Mouse (Mus musculus) CH12.LX (cell line): ENCODE data around the gene Aste1. TPM values are rescaled to one million over a fixed set of nuclear protein-coding genes. Genes with fewer than 3 reads are reported as not detected.

Experiments used
- DNase-seq: peaks from one replicate; pipeline ENCODE4 v3.0.0-alpha.2; 2013; ENCODE audit errors: extremely low read depth
- H3K27ac ChIP-seq: 2 replicates; pipeline ENCODE4 v1.5.1; 2012; ENCODE audit warnings: low read depth, mild to moderate bottlenecking, control low read depth, moderate library complexity; ENCODE audit not compliant: insufficient read depth
- H3K27me3 ChIP-seq: replicated peaks from 2 replicates; pipeline ENCODE3; 2012; ENCODE audit warnings: inconsistent platforms
- H3K36me3 ChIP-seq, 2 experiments: replicated peaks in 1 of 2; 2 replicates each; pipeline versions ENCODE3 to v1.6.1; 2012; ENCODE audit warnings: inconsistent platforms in 1 of 2, low read length in 1 of 2, mild to moderate bottlenecking in 1 of 2, mixed read lengths in 1 of 2, moderate library complexity in 1 of 2; ENCODE audit not compliant: control insufficient read depth in 1 of 2, insufficient read depth in 1 of 2
- H3K4me1 ChIP-seq, 2 experiments: 2 replicates each; pipeline ENCODE4 v1.6.1; 2012; ENCODE audit warnings: inconsistent platforms in 1 of 2, moderate library complexity in 1 of 2; ENCODE audit not compliant: insufficient read depth in 2 of 2, control insufficient read depth in 1 of 2
- H3K4me2 ChIP-seq: 2 replicates; pipeline ENCODE4 v1.6.1; 2012; ENCODE audit warnings: low read depth, mild to moderate bottlenecking, control low read depth; ENCODE audit not compliant: poor library complexity, insufficient read depth, severe bottlenecking
- H3K4me3 ChIP-seq, 3 experiments: fragments of 150-350 bp in 1 of 3; sonication (generic) in 1 of 3; replicated peaks in 1 of 3; 2 replicates each; pipeline versions ENCODE3 to v1.5.1; 2011 to 2012; ENCODE audit warnings: low read depth in 2 of 3, low read length in 2 of 3, mild to moderate bottlenecking in 2 of 3, moderate library complexity in 2 of 3, control low read depth in 1 of 3, improper control_type of control experiment in 1 of 3, inconsistent platforms in 1 of 3, mixed read lengths in 1 of 3; ENCODE audit not compliant: poor library complexity in 1 of 3
- H3K79me2 ChIP-seq: replicated peaks from 2 replicates; pipeline ENCODE4 v1.6.1; 2012; ENCODE audit warnings: mild to moderate bottlenecking, moderate library complexity; ENCODE audit not compliant: control insufficient read depth, poor library complexity, insufficient read depth, severe bottlenecking; ENCODE audit errors: extremely low read depth
- H3K9ac ChIP-seq: 2 replicates; pipeline ENCODE4 v1.6.1; 2012; ENCODE audit warnings: low read depth, mild to moderate bottlenecking, control low read depth, moderate library complexity; ENCODE audit not compliant: insufficient read depth
- H3K9me3 ChIP-seq: replicated peaks from 2 replicates; pipeline ENCODE3; 2012; ENCODE audit warnings: low read length, inconsistent platforms, mixed read lengths
- CHD1 ChIP-seq: IDR thresholded peaks from 2 replicates; pipeline ENCODE4 v1.6.1; 2012; ENCODE audit warnings: low read depth, low read length, improper control_type of control experiment, inconsistent platforms
- JUN ChIP-seq: IDR thresholded peaks from 2 replicates; pipeline ENCODE4 v1.6.1; 2011; ENCODE audit warnings: low read depth, mild to moderate bottlenecking, low read length, improper control_type of control experiment, moderate library complexity; ENCODE audit not compliant: insufficient read depth
- JUND ChIP-seq: conservative IDR thresholded peaks from 2 replicates; pipeline ENCODE4 v1.6.1; 2011; ENCODE audit warnings: low read depth, low read length, improper control_type of control experiment
- KAT2A ChIP-seq: IDR thresholded peaks from 2 replicates; pipeline ENCODE4 v1.6.1; 2012; ENCODE audit warnings: low read length, improper control_type of control experiment, inconsistent platforms; ENCODE audit not compliant: insufficient replicate concordance
- MAFK ChIP-seq: IDR thresholded peaks from 2 replicates; pipeline ENCODE4 v1.6.1; 2011; ENCODE audit warnings: low read length, improper control_type of control experiment; ENCODE audit not compliant: insufficient replicate concordance
- MEF2A ChIP-seq: IDR thresholded peaks from 2 replicates; pipeline ENCODE4 v1.6.1; 2014; ENCODE audit warnings: low read depth, mild to moderate bottlenecking, inconsistent platforms, low read length, improper control_type of control experiment, borderline replicate concordance
- MYC ChIP-seq: IDR thresholded peaks from 2 replicates; pipeline ENCODE4 v1.6.1; 2011; ENCODE audit warnings: low read depth, mild to moderate bottlenecking, improper control_type of control experiment, low read length
- PAX5 ChIP-seq: IDR thresholded peaks from 2 replicates; pipeline ENCODE4 v1.6.1; 2012; ENCODE audit warnings: low read length, inconsistent platforms, mixed read lengths
- TCF12 ChIP-seq: IDR thresholded peaks from 2 replicates; pipeline ENCODE4 v1.6.1; 2014; ENCODE audit warnings: low read depth, mild to moderate bottlenecking, inconsistent platforms, low read length, improper control_type of control experiment
- USF1 ChIP-seq: IDR thresholded peaks from 2 replicates; pipeline ENCODE4 v1.6.1; 2014; ENCODE audit warnings: low read depth, mild to moderate bottlenecking, inconsistent platforms, low read length, improper control_type of control experiment
- USF2 ChIP-seq: conservative IDR thresholded peaks from 2 replicates; pipeline ENCODE4 v1.6.1; 2011; ENCODE audit warnings: low read depth, low read length, improper control_type of control experiment
- ZKSCAN1 ChIP-seq: IDR thresholded peaks from 2 replicates; pipeline ENCODE4 v1.6.1; 2012; ENCODE audit warnings: low read depth, inconsistent platforms, low read length, improper control_type of control experiment, borderline replicate concordance
- ZMIZ1 ChIP-seq: IDR thresholded peaks from 2 replicates; pipeline ENCODE4 v1.6.1; 2012; ENCODE audit warnings: low read depth, mild to moderate bottlenecking, inconsistent platforms, low read length, improper control_type of control experiment
- dilution Hi-C: fragments of 300-500 bp; cut with MboI; formaldehyde crosslinking; loops from 2 replicates; pipeline ENCODE4 v1.14.3; 2020; ENCODE audit warnings: low sequenced_read_pairs; ENCODE audit not compliant: extremely low pct_unique_long_range_greater_than_20kb, extremely low pct_ligation_motif_present
- in situ Hi-C: fragments of 300-500 bp; cut with MboI; formaldehyde crosslinking; loops from 3 replicates; pipeline ENCODE4 v1.14.3; 2019; ENCODE audit warnings: low sequenced_read_pairs, low pct_ligation_motif_present, low pct_unique_long_range_greater_than_20kb, mixed read lengths
- polyA plus RNA-seq: library from polyadenylated mRNA; unstranded; fragments of >175 nt; gene quantifications from 2 replicates; pipeline ENCODE4 v1.2.1, GENCODE M21; 2012; ENCODE audit warnings: low read depth; ENCODE audit not compliant: insufficient read length
- total RNA-seq, 2 experiments: library from RNA; depleted of rRNA; stranded (reverse); fragments of 300-350 nt in 1 of 2; fragments of >200 nt in 1 of 2; gene quantifications; 2 replicates each; pipeline ENCODE4 v1.2.3; 2012 to 2014

Aste1 gene
- total and polyA plus RNA-seq, 3 experiments, result 8.9 to 13.9 (median 13.4) TPM

DNA sequence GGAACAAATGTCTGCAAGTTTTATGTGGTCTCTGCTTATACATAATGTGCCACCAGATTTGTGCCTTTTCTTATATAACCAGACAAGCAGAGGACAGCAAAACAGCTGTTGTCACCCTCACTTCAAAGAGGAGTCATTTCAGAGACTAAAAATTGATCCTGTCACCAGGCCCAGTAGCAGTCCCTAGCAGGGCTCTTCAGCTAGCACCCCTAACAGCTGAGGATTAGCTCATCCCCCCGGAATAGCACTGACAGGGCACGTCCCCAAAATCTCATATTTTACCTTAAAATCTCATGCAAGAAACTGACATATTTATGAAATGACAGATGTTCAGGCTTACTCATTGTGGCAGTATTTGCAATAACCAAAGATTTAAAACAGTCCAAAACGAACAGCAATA is 17.6 kb upstream of the Aste1 start:
- H3K4me3 ChIP-seq, result no peak overlapping the region
- no peak overlapping the region for H3K27ac ChIP-seq
- no peak overlapping the region for H3K4me2 ChIP-seq
- H3K27me3 ChIP-seq, result no peaks in the 10 kb centered on the region
- H3K9ac ChIP-seq, result no peak overlapping the region
- dilution Hi-C loops, result no loop called here
- H3K9me3 ChIP-seq, result no peaks in the 10 kb centered on the region
- in situ Hi-C loops, result loop anchor here (25.0 kb wide), 2 partner anchors 240 to 315 kb away; partner anchors contain the start of genes 1700080E11Rik, Mrpl3 and Nudt16
- no peaks in the 10 kb centered on the region for H3K36me3 ChIP-seq
- TF ChIP-seq MEF2A (0 out of 2 replicates have a peak, but pooled peaks have one; percentile 27), JUND (no peak), KAT2A (no peak)
- no peaks in the 10 kb centered on the region for H3K79me2 ChIP-seq
- no peak for DNase-seq
- H3K4me1 ChIP-seq, result peaks cover 0 to 2% of the 10 kb centered on the region in 2 experiments; a peak in 1 of 4 replicates

- DNase-seq, result no peak
- H3K4me2 ChIP-seq, result no peak overlapping the region
- TF ChIP-seq CHD1, result no peak
- no peak for TF ChIP-seq USF2
- no peak for TF ChIP-seq JUND
- no peak for TF ChIP-seq ZKSCAN1
- TF ChIP-seq PAX5, result no peak
- no peak for TF ChIP-seq MYC
- no peak for TF ChIP-seq USF1
- TF ChIP-seq TCF12, result no peak
- TF ChIP-seq JUN, result no peak
- no peak for TF ChIP-seq MAFK
- TF ChIP-seq ZMIZ1, result no peak
- in situ Hi-C loops (loop anchor here (25.0 kb wide), 2 partner anchors 242 to 317 kb away; partner anchors contain the start of genes 1700080E11Rik, Mrpl3 and Nudt16), dilution Hi-C loops (no loop called here)
- H3K79me2 ChIP-seq, result no peaks in the 10 kb centered on the region
- H3K27me3 ChIP-seq, result no peaks in the 10 kb centered on the region
- H3K9me3 ChIP-seq, result no peaks in the 10 kb centered on the region
- H3K9ac ChIP-seq, result no peak overlapping the region
- no peak overlapping the region for H3K27ac ChIP-seq
- H3K36me3 ChIP-seq, result no peaks in the 10 kb centered on the region
- no peak overlapping the region for H3K4me3 ChIP-seq
- H3K4me1 ChIP-seq, result peaks cover 5 to 6% of the 10 kb centered on the region in 2 experiments
Observed at GRCm38 (mm10) chr9:105379533-105380145, 15.6 kb upstream of the Aste1 start.
